Mouse (Mus musculus): ENCODE data around the gene Trim80.

Gene Trim80

GRCm38 (mm10) chr11:115439906-115440595 lies at the start of gene Trim80:
Trim80 (plus strand) TSS chr11:115440545.
- no peak for DNase-seq (ENCODE audit: low read depth, low spot score)

- DNase-seq (ENCODE audit: low read depth, low spot score), result no peak
These were observed 49.0 kb upstream of the Trim80 start for GRCm38 (mm10) chr11:115391358-115391757.

- DNase-seq (ENCODE audit: low read depth, low spot score), result peak; percentile 29
These were observed 46.5 kb upstream of the Trim80 start for GRCm38 (mm10) chr11:115393721-115394325.

GRCm38 (mm10) chr11:115398085-115398484 lies 42.3 kb upstream of the Trim80 start:
- DNase-seq (ENCODE audit: low read depth, low spot score), result no peak

GRCm38 (mm10) chr11:115400126-115400525 lies 40.2 kb upstream of the Trim80 start:
- DNase-seq (ENCODE audit: low read depth, low spot score), result no peak

- no peak for DNase-seq (ENCODE audit: low read depth, low spot score)
These were observed 39.5 kb upstream of the Trim80 start for GRCm38 (mm10) chr11:115400630-115401391.

- peak; percentile 87 for DNase-seq (ENCODE audit: low read depth, low spot score)
These were observed 36.8 kb upstream of the Trim80 start, which contains the start of gene Mrpl58 for GRCm38 (mm10) chr11:115403338-115404124. Mrpl58 (plus strand) TSS chr11:115403752.

- no peak for DNase-seq (ENCODE audit: low read depth, low spot score)
These were observed 34.6 kb upstream of the Trim80 start for GRCm38 (mm10) chr11:115405723-115406122.

- peak; percentile 91 for DNase-seq (ENCODE audit: low read depth, low spot score)
These were observed 33.4 kb upstream of the Trim80 start for GRCm38 (mm10) chr11:115406858-115407401.

- peak; percentile 56 for DNase-seq (ENCODE audit: low read depth, low spot score)
These were observed 32.0 kb upstream of the Trim80 start for GRCm38 (mm10) chr11:115408266-115408920.

GRCm38 (mm10) chr11:115409556-115409955 lies 30.8 kb upstream of the Trim80 start:
- no peak for DNase-seq (ENCODE audit: low read depth, low spot score)

- peak; percentile 97 for DNase-seq (ENCODE audit: low read depth, low spot score)
These were observed 20.7 kb upstream of the Trim80 start, which contains the start of the genes Atp5h and Kctd2 for GRCm38 (mm10) chr11:115419531-115420237. Atp5h (minus strand) TSS chr11:115419962. Kctd2 (plus strand) TSS chr11:115420128.

GRCm38 (mm10) chr11:115420336-115421190 lies 19.8 kb upstream of the Trim80 start:
- DNase-seq (ENCODE audit: low read depth, low spot score), result peak; percentile 54

GRCm38 (mm10) chr11:115421328-115421727 lies 19.0 kb upstream of the Trim80 start:
- no peak for DNase-seq (ENCODE audit: low read depth, low spot score)

GRCm38 (mm10) chr11:115421972-115422371 lies 18.4 kb upstream of the Trim80 start:
- peak; percentile 39 for DNase-seq (ENCODE audit: low read depth, low spot score)

- peak; percentile 36 for DNase-seq (ENCODE audit: low read depth, low spot score)
These were observed 17.3 kb upstream of the Trim80 start for GRCm38 (mm10) chr11:115423091-115423490.

GRCm38 (mm10) chr11:115424666-115425065 lies 15.7 kb upstream of the Trim80 start:
- no peak for DNase-seq (ENCODE audit: low read depth, low spot score)

GRCm38 (mm10) chr11:115425671-115426070 lies 14.7 kb upstream of the Trim80 start:
- DNase-seq (ENCODE audit: low read depth, low spot score), result no peak

All from CD4-positive, CD25-positive, alpha-beta regulatory T cell, adult 2 months (primary cell).